Mouse (Mus musculus): ENCODE results near the gene Efemp1. TPM values are rescaled to one million over a fixed set of nuclear protein-coding genes. Genes with fewer than 3 reads are reported as not detected.
A peak's percentile ranks its signal among the peaks of the same experiment; 100 is the strongest.

The Efemp1 gene
- polyA plus RNA-seq, 1 experiment from 2014 or later: 0.68 TPM

DNA sequence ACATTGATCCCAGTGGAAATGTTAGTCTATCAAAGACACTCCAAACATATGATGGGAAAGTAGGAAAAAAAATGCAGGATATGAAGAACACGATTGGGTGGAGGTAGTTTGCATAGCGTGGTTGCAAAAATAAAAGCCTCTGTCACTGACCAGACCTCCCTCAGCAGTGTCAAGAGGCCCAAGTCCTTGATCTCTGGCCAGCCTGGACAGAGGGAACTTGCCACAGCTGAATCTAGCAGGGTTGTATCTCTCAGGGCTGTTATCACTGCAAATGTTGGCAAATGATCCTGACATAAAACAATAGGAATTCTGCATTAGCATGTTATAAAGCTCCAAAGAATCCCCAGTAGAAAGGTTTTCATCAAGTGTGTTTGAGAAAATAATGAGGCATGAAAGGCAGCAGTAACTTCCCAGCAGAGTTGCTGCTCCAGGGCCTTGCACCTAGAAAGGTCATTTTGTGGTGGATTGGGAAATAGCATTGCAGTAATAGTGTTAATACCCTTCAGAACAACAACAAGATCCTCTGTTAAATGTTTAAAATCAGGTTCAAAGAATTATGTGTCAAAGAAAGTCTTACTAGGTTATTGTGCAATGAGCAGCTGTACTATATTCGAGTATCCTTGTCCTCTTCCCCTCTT, 56.0 kb downstream of the Efemp1 start:
- CTCF ChIA-PET: interaction anchor here (0.7 to 1.9 kb wide), 13 partner anchors 16 to 220 kb away, joined by 3 to 8 read pairs (median 3); no protein-coding TSS in a partner anchor
- no peaks in the 10 kb centered on the region for H3K27me3 ChIP-seq
- ATAC-seq (peak; percentile 84), DNase-seq (ENCODE audit: low read depth, low spot score) (peak; percentile 83)
- POLR2A ChIA-PET: interaction anchor here (0.9 to 1.4 kb wide), 3 partner anchors 19 to 132 kb away, joined by 4 to 5 read pairs (median 4); no protein-coding TSS in a partner anchor
- no peak for TF ChIP-seq CTCF (IDR thresholded peaks at IDR 0.05)
- in situ Hi-C loops (cut with MboI; ENCODE audit: low pct_unique_long_range_greater_than_20kb): no loop called here

DNA sequence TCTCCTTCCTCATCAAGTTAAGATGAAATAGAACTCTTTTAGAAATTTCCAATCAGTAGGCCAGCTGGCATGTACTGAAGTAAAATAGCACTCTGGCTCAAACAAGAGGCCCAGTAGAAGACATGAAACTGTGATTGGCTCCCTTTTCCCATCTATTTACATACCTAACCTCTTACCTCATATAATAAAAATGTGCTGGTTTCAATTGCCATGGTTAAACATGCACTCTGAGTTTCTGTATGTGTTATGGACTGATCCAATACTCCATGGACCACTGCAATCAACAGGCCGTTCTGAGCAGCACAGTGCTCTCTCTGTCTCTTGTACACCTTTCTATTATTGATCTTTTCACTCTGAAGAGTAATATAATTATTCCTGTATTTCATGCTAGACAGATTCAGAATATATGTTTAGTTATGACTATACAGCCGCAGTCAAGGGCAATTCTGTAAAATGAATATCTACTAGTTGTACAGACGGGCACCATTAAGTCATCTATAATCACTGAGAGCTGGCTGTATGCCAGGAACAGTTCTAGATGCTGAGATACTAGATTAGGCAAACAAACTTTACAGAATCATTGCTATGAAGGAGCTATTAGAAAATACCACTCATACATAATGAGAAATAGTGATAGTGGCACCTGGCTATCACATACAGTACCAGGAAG, 59.6 kb downstream of the Efemp1 start:
- ChIA-PET POLR2A (no interaction called here), CTCF (interaction anchor here (1.0 to 1.9 kb wide), 3 partner anchors 10 to 93 kb away, joined by 3 to 5 read pairs (median 4); no protein-coding TSS in a partner anchor)
- ATAC-seq (no peak), DNase-seq (ENCODE audit: low read depth, low spot score) (no peak)
- H3K27me3 ChIP-seq: no peaks in the 10 kb centered on the region
- in situ Hi-C loops (cut with MboI; ENCODE audit: low pct_unique_long_range_greater_than_20kb): no loop called here
- TF ChIP-seq CTCF (IDR thresholded peaks at IDR 0.05): no peak

DNA sequence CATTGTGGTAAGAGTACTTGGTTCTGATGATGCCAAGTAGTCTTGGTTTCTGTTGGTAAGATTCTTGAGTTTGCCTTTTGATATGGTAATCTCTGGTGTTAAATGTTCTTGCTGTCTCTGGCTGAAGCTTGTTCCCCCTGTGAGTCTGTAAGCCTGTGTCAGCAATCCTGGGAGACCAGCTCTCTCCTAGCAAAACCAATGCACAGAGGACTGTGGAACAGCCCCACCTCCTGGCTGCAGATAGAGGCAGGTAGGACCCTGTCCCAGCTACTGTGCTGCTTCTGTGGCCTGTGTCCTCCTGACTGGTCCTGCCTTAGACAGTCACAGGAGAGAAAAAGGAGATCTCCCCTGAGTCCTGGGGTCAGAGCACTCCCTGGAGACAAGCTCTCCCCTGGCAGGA, 81.4 kb downstream of the Efemp1 start:
- ATAC-seq (no peak), DNase-seq (ENCODE audit: low read depth, low spot score) (no peak)
- no peaks in the 10 kb centered on the region for H3K27me3 ChIP-seq
- peak; percentile 37 for TF ChIP-seq CTCF (IDR thresholded peaks at IDR 0.05)
- ChIA-PET POLR2A (interaction anchor here (1.0 kb wide), 1 partner anchor 20 kb away, joined by 3 read pairs; no protein-coding TSS in a partner anchor), CTCF (interaction anchor here (0.8 to 2.2 kb wide), 6 partner anchors 11 to 200 kb away, joined by 3 to 8 read pairs (median 4); no protein-coding TSS in a partner anchor)
- in situ Hi-C loops (cut with MboI; ENCODE audit: low pct_unique_long_range_greater_than_20kb): no loop called here

DNA sequence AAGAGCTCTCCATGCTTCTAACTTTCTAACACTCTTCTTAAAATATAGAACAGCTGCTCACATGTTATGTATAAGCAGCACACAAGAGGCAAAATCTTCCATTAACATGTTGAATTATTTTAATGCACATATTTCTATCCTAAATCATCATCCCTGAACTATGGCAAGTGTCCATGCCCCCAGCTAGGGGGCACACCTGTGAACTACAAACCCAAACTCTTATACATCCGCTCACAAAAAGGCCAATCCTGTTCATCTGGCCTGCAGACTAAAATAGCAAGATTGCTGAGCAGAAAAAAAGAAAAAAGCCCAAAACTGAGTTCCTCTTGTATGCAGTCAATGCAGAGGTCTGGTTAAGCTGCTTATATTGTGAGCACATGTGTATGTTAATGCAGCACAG, 86.6 kb downstream of the Efemp1 start:
- no peaks in the 10 kb centered on the region for H3K27me3 ChIP-seq
- DNase-seq (ENCODE audit: low read depth, low spot score) (no peak), ATAC-seq (no peak)
- CTCF ChIA-PET: interaction anchor here (1.1 to 1.8 kb wide), 3 partner anchors 9 to 54 kb away, joined by 3 to 6 read pairs (median 3); no protein-coding TSS in a partner anchor
- POLR2A ChIA-PET: no interaction called here
- in situ Hi-C loops (cut with MboI; ENCODE audit: low pct_unique_long_range_greater_than_20kb): no loop called here
- TF ChIP-seq CTCF (IDR thresholded peaks at IDR 0.05): no peak

DNA sequence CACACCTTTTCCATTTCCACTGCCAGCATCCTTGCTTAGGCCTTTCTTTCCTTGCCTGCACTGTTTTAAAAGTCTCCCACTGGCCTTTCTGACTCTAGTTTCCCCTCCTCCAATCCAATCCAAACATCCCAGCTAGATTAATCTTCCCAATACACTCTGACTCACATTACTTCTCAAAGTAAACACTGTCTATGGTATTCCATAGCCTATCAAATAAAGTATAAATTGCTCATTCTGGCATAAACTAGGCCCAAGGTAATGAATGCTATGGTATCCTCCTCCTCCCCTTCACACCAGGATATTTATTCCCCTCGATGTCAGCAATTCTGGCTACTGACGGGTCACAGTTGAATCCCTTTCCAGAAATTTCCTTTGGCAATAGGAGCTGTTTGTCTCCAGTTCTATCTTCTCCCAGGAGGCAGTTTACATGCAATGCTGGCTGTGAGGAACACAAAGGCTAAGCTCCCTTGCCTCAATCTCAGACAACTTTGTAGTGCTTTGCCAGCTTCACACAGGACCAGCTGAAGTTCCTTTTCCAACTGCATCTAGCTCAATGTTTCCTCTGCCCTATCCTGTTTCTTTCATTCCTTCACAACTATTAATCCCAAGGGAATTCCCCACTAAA, 98.7 kb downstream of the Efemp1 start:
- in situ Hi-C loops (cut with MboI; ENCODE audit: low pct_unique_long_range_greater_than_20kb): no loop called here
- POLR2A ChIA-PET: interaction anchor here (0.7 to 1.0 kb wide), 2 partner anchors 62 to 179 kb away, joined by 3 read pairs; partner anchors contain the start of gene Pnpt1
- ATAC-seq (no peak), DNase-seq (ENCODE audit: low read depth, low spot score) (no peak)
- H3K27me3 ChIP-seq: no peaks in the 10 kb centered on the region
- TF ChIP-seq CTCF (IDR thresholded peaks at IDR 0.05): no peak
- CTCF ChIA-PET: interaction anchor here (1.0 to 2.1 kb wide), 10 partner anchors 10 to 144 kb away, joined by 3 to 8 read pairs (median 3); no protein-coding TSS in a partner anchor

DNA sequence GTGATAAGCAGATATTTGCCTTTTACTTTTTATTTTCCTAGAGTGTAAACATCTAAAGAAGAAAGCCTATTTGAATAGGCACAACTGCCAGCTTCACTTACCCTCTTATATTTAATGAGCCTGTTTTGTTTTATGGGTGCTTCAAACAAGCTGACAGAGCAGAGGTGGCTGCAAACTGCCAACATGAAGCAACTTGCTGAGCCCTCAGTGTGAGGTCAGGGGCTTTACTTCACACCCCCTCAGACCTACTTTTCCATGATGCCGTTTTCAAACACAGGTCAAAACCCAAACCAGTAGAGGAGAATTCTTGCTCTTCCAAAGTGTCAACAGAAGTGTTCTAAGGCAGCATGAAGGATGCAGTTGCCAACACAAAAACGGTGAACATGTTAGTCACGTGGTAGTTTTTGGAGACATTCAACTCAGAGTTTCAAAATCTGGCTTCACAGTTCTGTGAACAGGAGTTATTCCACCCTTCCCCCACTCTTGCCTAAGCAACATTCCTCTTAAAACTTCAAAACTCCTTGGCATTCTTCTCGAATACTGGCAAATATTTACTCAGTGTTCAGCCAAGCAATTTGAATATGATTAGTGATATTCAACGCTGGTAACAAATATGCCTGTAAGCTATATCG, 101.8 kb downstream of the Efemp1 start:
- ChIA-PET CTCF (interaction anchor here (0.9 to 2.1 kb wide), 7 partner anchors 25 to 143 kb away, joined by 3 to 5 read pairs (median 3); no protein-coding TSS in a partner anchor), POLR2A (interaction anchor here (0.6 to 1.3 kb wide), 3 partner anchors 45 to 85 kb away, joined by 3 to 4 read pairs (median 3); no protein-coding TSS in a partner anchor)
- no peak for TF ChIP-seq CTCF (IDR thresholded peaks at IDR 0.05)
- peak; percentile 57 for DNase-seq (ENCODE audit: low read depth, low spot score)
- no peaks in the 10 kb centered on the region for H3K27me3 ChIP-seq
- ATAC-seq: peak; percentile 87
- in situ Hi-C loops (cut with MboI; ENCODE audit: low pct_unique_long_range_greater_than_20kb): no loop called here

DNA sequence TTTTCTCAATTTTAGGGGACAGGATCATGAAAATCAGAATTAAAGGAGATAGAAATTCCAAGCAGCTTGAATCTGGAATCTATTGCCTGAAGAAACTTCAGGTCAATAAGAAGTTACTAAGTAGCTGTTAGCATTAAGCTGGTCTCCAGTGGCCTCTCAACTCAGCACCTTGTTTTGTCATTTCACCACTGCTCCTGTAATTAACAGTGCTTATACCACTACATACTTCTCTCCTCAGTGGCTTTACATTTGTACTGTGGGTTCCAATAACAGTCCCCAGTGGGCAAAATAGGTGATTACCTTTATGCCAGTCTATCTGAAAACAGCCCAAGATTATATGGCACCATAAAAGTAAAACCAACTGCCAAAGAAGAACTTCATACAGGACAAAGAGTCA, 102.3 kb downstream of the Efemp1 start:
- in situ Hi-C loops (cut with MboI; ENCODE audit: low pct_unique_long_range_greater_than_20kb): no loop called here
- ATAC-seq (peak; percentile 67), DNase-seq (ENCODE audit: low read depth, low spot score) (no peak)
- no peaks in the 10 kb centered on the region for H3K27me3 ChIP-seq
- TF ChIP-seq CTCF (IDR thresholded peaks at IDR 0.05): no peak
- ChIA-PET POLR2A (interaction anchor here (0.6 to 1.3 kb wide), 4 partner anchors 46 to 84 kb away, joined by 3 to 4 read pairs (median 3); no protein-coding TSS in a partner anchor), CTCF (interaction anchor here (0.9 to 2.1 kb wide), 5 partner anchors 25 to 143 kb away, joined by 3 to 5 read pairs (median 3); no protein-coding TSS in a partner anchor)

DNA sequence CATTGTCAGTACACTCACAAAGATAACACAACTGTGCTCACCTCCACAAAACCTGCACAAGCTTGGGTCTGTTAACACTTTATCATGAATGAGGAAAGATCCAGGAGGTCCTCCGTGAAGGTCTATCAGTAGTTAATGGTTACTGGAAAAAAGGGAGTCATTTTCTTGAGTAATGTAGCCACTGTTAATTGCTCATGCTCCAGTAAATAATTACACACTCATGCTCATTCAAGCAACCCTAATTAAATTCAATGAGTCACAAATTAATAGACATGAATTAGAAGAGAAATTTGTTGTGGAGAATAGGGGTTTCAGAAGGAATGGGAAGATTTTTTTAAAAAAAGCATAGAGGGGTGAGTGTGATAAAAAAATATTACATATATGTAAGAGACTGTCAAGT, 108.4 kb downstream of the Efemp1 start:
- ChIA-PET CTCF (no interaction called here), POLR2A (interaction anchor here (1.0 kb wide), 1 partner anchor 33 kb away, joined by 4 read pairs; no protein-coding TSS in a partner anchor)
- H3K27me3 ChIP-seq: no peaks in the 10 kb centered on the region
- no peak for ATAC-seq
- TF ChIP-seq CTCF (IDR thresholded peaks at IDR 0.05): no peak
- in situ Hi-C loops (cut with MboI; ENCODE audit: low pct_unique_long_range_greater_than_20kb): no loop called here
- no peak for DNase-seq (ENCODE audit: low read depth, low spot score)

Data from Patski (cell line).